8 mouse cellular contexts compared by ENCODE assay signal in genomic region chr14:87567626-87568446, GRCm38 (mm10).
DNase-seq lines count a peak whose midpoint lies in the region; ATAC-seq and TF ChIP-seq lines count a peak whose summit lies in the region.

No protein-coding gene starts in this region.

- no peaks in the 10 kb centered on the region for H3K9me3 ChIP-seq in forebrain, embryonic 10.5 days
- no peaks in the 10 kb centered on the region for H3K9me3 ChIP-seq in heart, postnatal 0 days (replicated peaks; ENCODE audit: control insufficient read depth, low read length)

- H3K9ac ChIP-seq in heart, postnatal 0 days (replicated peaks; ENCODE audit: low read depth, low read length): 0 out of 2 replicates have a peak overlapping the region, but pooled peaks have one; percentile 11

- no peak for TF ChIP-seq EP300 in heart, postnatal 0 days (IDR thresholded peaks at IDR 0.05; ENCODE audit: low read depth)

- no peaks in the 10 kb centered on the region for H3K4me1 ChIP-seq in spleen, adult 2 months (ENCODE audit: control insufficient read depth, insufficient read depth, insufficient read length)
- peaks cover 16% of the 10 kb centered on the region for H3K4me1 ChIP-seq in forebrain, embryonic 10.5 days
- peaks cover 12% of the 10 kb centered on the region; the same call in 1 of the 2 replicates for H3K4me1 ChIP-seq in heart, postnatal 0 days (ENCODE audit: control insufficient read depth, insufficient read depth)

- no peak for DNase-seq in spleen, adult 2 months (ENCODE audit: low read depth in 1 of 2, low spot score in 2 of 2)
- DNase-seq in spleen, postnatal 36 days (ENCODE audit: low spot score in 2 of 2): no peak
- no peak for DNase-seq in forebrain, embryonic 10.5 days (ENCODE audit: extremely low spot score, low spot score)
- DNase-seq in heart, postnatal 0 days (ENCODE audit: low spot score): peak; percentile 6
- DNase-seq in layer of hippocampus, adult 18-20 months (ENCODE audit: low spot score in 2 of 2): peak; percentile 15 to 68
- DNase-seq in lung, postnatal 14 days: peak; percentile 44
- DNase-seq in right cerebral cortex, postnatal 10 days (ENCODE audit: low spot score in 2 of 2): peak; percentile 45 to 47
- DNase-seq in adipocyte (ENCODE audit: low spot score): no peak

- H3K4me3 ChIP-seq in spleen, adult 2 months (ENCODE audit: extremely low read depth, insufficient read depth, insufficient read length): peak overlapping the region; percentile 13; the same call in 1 of the 2 replicates
- H3K4me3 ChIP-seq in forebrain, embryonic 10.5 days: peak overlapping the region; percentile 39
- H3K4me3 ChIP-seq in heart, postnatal 0 days (ENCODE audit: low read depth, low read length): peak overlapping the region; percentile 46

- no peak for TF ChIP-seq POLR2A in spleen, adult 2 months (IDR thresholded peaks at IDR 0.05; ENCODE audit: low read depth, low read length)

- no peaks in the 10 kb centered on the region for H3K36me3 ChIP-seq in spleen, adult 2 months (ENCODE audit: control insufficient read depth, insufficient read depth, low read length)
- H3K36me3 ChIP-seq in forebrain, embryonic 10.5 days (replicated peaks): no peaks in the 10 kb centered on the region
- H3K36me3 ChIP-seq in heart, postnatal 0 days (replicated peaks; ENCODE audit: control insufficient read depth, insufficient read depth, low read length): no peaks in the 10 kb centered on the region

- WGBS in spleen, adult 2 months: 14% methylated on average over 20 of the region's 20 CpGs
- WGBS in forebrain, embryonic 10.5 days: 19% methylated on average over 20 of the region's 20 CpGs
- 13% methylated on average over 20 of the region's 20 CpGs for WGBS in heart, postnatal 0 days

- no peak overlapping the region for H3K27ac ChIP-seq in spleen, adult 2 months (ENCODE audit: insufficient read depth, low read length)
- H3K27ac ChIP-seq in forebrain, embryonic 10.5 days: no peak overlapping the region
- no peak overlapping the region for H3K27ac ChIP-seq in heart, postnatal 0 days (ENCODE audit: low read depth)

- TF ChIP-seq CTCF in spleen, adult 2 months (IDR thresholded peaks at IDR 0.05; ENCODE audit: extremely low read depth, insufficient read depth, insufficient read length, insufficient replicate concordance): no peak
- TF ChIP-seq CTCF in heart, postnatal 0 days (IDR thresholded peaks at IDR 0.05; ENCODE audit: low read depth): no peak

- no peak for ATAC-seq in heart, postnatal 0 days (ENCODE audit: insufficient read depth, low read depth)

- peak overlapping the region; percentile 75 for H3K4me2 ChIP-seq in heart, postnatal 0 days (ENCODE audit: low read depth, low read length)

- H3K27me3 ChIP-seq in spleen, adult 2 months (ENCODE audit: control insufficient read depth, insufficient read depth, low read length): no peaks in the 10 kb centered on the region
- H3K27me3 ChIP-seq in forebrain, embryonic 10.5 days (ENCODE audit: poor library complexity, severe bottlenecking): peaks cover 25% of the 10 kb centered on the region
- no peaks in the 10 kb centered on the region for H3K27me3 ChIP-seq in heart, postnatal 0 days (ENCODE audit: control insufficient read depth, insufficient read depth, low read length)

Comparison
In these comparisons a context has a peak if more than half of its experiments do, and no peak if none do; other contexts are left out.
1. DNase-seq: peak in heart, postnatal 0 days (single experiment), layer of hippocampus, adult 18-20 months (2 of 2), lung, postnatal 14 days (single experiment) and right cerebral cortex, postnatal 10 days (2 of 2); none in spleen, adult 2 months (0 of 2), spleen, postnatal 36 days (0 of 2), forebrain, embryonic 10.5 days (single experiment) and adipocyte (single experiment).
2. Peak in every context shown above with its lines, with median percentiles within 50 percentile points of each other: H3K4me3 ChIP-seq.